Mouse (Mus musculus): Measurements from ENCODE around the gene BC048403. TPM values are rescaled to one million over a fixed set of nuclear protein-coding genes. Genes with fewer than 3 reads are reported as not detected.

The BC048403 gene
- total RNA-seq, 2 experiments from 2014 or later: 1.1 to 8.5 TPM

DNA sequence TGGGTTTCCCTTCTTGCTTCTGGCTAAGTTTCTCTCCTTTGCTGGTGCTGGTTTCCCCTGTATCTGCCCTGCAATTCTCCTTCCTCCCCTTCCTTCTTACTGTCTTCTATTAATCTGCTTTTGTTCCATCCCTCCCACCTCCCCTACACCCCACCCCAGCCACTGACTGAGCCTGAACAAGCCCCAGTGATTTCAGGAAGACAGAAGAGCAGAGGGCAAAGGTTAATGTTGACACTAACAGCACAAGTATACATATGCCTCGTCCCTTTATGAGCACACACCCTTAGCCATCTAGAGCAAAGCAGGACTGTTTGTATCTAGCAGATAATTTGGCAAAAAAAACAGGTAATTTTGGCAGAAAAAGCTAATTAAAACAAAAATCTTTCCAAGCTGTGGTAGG lies 16.1 kb downstream of the BC048403 start:
- no peak for ATAC-seq (ENCODE audit: poor library complexity, severe bottlenecking)

DNA sequence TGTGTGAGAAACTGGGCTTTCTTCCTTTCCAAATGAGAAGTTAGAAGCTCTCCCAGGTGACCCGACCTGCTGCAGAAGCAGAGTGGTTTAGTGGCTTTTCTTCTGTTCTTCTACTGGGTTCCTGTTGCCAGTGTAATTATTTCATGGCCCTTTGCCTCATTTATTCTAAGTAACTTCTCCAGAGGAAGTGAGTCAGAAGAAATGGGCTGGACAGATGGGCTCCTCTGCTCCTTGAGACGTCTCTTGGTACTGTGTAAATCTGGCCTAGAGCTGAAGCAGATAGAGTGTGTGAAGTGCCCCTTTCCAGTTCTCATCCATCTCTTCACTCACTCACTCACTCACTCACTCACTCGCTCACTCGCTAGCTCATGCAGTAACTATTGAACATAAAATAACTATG lies 16.9 kb downstream of the BC048403 start:
- ATAC-seq (ENCODE audit: poor library complexity, severe bottlenecking): peak; percentile 47; the same call in 1 of the 2 replicates

DNA sequence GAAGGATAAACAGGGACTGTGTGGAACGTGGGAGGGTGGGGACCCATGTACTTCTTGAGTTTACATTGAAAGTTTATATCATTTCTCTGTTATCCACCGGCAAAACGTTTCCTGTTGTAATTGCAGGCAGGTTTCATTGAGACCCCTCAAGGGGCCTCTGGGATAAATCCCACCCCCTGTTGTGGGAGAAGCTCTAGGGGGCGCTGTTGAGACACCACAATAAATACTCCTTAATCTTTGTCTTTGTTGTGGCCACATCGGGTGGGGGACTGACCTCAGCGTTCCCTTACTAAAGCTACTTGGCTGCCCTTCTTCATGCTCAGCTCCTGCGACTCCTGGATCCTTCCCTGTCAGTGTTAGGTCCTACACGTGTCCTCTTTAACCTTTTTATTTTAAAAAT lies 19.4 kb downstream of the BC048403 start:
- ATAC-seq (ENCODE audit: poor library complexity, severe bottlenecking): peak; percentile 45; the same call in 1 of the 2 replicates

DNA sequence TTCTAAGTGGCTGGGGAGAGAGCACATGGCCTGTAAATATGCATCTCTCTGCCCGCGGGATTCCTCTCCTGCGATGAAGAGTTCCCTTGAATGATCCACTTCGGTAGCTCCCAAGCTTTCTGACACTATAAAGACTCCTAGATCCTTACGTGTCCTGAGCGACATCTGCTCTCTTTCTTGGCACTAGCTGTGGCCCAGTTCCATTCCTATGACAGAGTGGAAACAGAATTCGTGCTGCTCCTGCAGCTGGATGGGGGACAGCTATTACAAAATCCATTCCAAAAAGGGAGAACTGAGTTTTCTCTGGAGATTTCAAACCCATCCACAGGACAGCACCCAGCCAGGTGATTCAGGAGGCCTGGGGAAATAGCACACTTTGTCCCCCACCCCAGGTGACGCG lies 22.4 kb downstream of the BC048403 start:
- no peak for ATAC-seq (ENCODE audit: poor library complexity, severe bottlenecking)

DNA sequence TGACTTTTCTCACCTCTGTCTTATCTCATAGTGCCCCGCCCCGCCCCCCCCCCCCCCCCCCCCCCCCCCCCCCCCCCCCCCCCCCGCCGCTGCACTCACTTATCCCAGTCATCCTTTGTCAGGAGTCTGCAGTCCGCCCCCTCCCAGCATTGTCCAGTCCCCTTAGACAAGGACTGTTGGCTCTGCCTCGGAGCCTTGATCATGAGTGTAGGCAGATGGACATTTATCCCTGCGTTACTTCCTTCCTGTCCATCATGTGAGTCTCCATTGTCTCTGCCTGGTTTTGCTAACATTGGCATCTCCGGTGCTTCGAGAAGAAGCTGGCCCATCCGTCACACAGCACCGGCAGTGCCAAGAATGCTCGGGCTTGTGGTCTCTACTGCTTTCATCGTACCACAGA lies 23.5 kb downstream of the BC048403 start:
- ATAC-seq (ENCODE audit: poor library complexity, severe bottlenecking): no peak

DNA sequence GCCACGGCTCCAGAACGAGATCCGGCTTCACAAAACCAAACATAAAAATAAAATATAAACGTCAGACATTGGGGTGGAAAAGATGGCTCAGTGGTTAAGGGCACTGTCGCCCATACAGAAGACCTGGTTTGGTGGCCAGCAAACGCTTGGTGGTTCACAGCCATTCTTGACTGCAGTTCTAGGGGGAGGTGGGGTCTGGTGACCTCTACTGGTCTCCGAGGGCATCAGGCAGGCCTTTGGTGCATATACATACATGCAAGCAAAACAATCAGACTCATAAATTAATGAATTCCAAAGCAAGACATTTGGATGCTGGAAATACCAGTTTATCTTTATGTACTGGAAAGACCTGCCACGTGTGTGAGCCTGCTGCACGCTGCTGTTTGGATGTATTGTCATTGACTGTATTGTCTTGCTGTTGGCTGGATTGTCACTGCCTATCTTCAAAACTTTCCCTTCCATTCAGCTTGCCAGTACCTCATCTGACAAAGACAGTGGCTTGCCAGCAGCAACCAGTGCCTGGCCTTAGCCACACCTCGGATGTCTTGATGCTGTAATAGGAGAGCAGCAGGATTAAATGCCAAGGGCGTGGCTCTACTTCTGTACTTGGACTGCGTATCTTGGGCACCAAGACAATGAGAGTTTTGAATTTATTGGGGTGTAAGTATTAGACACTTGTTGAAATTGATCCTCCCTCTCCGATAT lies 24.9 kb downstream of the BC048403 start:
- ATAC-seq (ENCODE audit: poor library complexity, severe bottlenecking): peak; percentile 82

DNA sequence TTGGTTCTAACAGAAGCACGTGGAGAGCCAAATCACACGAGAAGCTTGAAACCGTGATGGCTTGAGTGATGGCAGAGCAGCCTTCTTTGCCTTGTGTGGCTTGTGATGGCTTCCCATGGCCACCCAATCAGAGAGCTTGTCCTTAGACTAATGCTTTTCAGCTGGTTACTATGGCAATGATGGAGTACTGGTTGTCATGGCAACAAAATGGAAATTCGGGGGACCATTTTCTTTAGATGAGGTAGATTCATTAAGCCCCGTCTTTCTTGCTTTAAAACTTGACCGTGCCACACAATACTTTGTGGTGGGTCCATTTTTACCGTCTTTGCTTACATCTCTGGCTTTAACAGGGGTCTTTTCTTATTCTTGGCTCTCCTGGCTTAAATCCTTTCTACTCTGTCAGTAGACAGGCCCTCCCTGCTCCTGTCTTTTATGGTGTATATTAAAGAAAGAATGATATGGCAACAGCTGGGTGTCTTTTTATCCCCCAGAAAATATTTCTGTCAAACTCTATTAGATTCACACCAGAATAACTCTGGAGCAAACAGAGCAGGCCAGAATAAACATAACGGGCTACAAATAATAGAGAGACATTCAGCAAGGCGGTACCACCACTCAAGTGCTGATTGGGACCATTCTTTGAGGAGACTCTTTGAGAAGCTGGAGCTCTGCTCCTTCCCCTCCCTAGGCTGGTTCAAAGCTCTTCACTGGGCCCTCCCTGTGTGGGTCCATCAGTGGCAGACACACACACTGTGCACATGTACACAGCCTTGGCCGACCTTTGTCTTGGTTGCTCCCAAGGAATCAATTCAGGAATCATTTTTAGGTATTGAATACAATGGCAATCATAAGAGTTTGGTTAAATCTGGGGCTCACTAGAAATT lies 25.7 kb downstream of the BC048403 start:
- ATAC-seq (ENCODE audit: poor library complexity, severe bottlenecking): no peak

DNA sequence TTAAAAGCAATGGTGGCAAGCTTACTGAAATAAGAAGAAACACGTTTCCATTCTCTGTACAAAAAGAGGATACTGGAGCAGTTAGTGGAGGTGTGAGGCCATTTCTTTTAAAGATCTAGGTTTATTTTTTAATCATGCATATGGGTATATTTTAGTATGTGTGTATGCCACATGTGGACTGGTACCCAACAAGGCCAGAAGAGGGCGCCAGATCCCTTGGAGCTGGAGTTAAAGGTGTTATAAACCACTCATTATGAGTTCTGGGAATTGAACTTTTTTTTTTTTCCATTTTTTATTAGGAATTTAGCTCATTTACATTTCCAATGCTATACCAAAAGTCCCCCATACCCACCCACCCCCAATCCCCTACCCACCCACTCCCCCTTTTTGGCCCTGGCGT lies 27.6 kb downstream of the BC048403 start:
- ATAC-seq (ENCODE audit: poor library complexity, severe bottlenecking): peak; percentile 46; the same call in 1 of the 2 replicates

DNA sequence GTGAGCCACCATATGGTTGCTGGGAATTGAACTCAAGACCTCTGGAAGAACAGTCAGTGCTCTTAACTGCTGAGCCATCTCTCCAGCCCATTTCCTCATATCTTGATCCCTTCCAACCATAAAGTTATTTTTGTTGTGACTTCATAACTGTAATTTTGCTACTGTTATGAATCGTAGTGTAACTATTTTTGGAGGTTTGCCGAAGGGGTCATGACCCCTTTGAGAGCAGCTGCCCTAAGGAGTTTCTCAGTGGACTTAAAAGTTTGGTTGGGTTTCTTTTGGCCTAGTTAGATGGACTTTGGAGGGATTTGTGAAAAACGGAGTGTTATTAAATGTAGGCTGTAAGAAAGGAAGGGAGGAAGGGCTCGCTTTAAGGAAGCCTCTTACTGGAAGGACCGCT lies 30.0 kb downstream of the BC048403 start:
- no peak for ATAC-seq (ENCODE audit: poor library complexity, severe bottlenecking)

DNA sequence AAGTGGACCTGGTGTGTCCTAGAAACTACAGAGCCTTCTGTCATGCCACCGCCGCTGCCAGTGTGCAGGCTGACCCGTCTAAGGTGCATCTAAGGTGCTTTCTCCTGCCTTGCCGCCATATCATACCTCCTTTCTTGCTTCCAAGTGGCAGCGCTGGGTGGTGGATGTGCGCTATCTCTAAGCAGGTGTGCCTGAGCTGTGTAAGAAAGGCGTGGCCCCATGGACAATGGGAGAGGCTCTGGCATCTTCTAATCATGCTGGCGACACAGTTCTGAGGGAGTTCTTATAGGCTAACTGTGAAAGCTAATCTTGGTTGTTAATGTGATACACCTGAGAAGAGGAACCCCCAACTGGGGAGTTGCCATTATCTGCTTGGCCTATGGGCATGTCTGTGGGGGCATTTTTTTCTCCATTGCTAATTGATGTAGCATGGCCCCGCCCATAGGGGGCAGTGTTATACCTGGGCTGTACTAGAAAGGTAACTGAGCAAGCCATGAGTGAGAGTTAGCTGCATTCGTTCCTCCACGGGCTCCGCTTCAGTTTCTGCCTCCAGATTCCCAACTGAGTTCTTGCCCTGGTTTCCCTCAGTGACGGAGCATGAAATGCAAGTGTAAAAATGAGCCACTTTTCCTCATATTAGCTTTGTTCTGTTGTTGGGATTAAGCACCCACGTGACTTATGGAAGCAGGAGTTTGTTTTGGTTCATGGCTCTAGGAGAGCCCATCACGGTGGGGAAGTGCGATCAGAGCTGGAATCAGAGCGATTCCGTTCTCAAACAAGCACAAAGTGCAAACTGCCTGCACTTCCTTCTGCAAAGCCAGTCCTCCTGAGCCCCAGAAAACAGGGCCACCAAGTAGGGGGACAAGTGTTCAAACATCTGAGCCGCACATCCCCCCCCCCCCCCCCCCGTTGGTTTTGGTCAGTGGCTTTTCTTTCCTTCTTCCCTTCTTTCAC lies 31.2 kb downstream of the BC048403 start:
- peak; percentile 89 for ATAC-seq (ENCODE audit: poor library complexity, severe bottlenecking)

DNA sequence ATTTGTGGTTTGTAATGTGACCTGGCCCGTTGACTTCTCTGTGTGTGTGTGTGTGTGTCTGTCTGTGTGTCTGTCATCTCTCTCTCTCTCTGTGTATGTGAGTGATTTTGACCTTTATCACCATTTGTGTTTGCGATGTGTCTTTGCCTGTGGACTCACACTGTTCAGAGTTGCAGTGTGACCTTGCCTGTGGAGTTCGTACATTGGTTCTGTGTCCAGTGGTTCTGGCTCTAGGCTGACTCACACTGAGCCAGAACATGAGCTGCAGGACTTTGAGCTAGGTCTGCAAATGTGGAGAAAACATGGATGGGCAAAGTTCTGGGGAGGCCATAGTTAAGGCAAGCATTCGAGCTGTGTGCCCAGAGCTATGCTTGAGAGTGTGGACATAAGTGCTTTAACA lies 34.1 kb downstream of the BC048403 start:
- ATAC-seq (ENCODE audit: poor library complexity, severe bottlenecking): no peak

DNA sequence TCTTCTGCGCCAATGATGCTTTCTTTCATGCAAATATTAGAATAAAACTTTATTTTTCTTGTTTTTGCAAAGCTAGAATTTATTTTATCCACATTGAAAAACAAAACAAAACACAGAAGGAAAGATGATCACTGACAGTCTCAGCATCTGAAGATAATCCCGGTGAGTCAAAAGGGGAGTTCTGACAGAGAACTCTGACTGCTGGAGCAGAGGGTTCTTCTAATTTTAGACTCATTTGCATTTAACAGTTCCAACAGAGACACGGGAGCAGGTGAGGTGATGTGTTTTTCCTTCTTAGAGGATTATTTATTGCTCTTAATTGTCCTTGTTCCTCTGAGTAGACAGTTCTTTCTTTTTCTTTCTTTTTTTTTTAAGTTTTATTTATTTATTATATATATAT lies 36.3 kb downstream of the BC048403 start:
- no peak for ATAC-seq (ENCODE audit: poor library complexity, severe bottlenecking)

DNA sequence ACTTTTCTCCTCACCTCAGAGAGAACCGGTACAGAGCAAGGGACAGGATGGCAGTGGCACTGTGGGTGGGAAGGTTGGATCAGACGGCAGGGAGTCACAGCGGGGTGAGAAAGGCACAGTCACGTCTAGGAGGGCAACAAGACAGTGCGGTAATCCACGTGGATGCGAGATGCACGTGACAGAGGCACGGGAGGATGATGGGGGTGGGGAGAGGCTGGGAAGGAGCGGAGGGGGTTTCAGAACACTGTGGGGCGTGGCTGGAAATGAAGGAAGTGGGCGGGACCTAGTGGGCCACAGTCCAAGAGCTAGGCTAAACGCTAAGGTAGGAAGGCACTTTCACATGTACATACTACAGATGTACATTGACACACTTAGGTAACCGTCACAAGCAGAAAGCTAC lies 41.4 kb downstream of the BC048403 start:
- ATAC-seq (ENCODE audit: poor library complexity, severe bottlenecking): peak; percentile 78

DNA sequence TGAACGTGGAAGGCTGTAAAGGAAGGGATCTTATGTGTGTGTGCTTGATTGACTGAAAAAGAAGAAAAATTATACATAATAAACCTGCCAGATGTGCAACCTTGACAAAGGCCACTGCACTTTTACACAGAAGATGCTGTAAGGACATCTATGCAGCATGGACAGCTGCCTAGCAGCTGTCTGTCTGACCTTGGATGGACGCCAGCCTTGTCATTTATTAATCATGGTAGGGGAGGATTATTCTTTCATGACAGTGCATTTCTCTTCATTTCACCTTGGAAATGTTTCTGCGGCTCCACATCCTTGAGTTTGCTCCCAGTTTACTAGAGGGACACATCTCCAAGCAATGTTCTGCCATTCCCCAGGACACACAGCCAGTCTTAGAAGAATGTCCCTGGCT lies 48.8 kb downstream of the BC048403 start:
- no peak for ATAC-seq (ENCODE audit: poor library complexity, severe bottlenecking)

DNA sequence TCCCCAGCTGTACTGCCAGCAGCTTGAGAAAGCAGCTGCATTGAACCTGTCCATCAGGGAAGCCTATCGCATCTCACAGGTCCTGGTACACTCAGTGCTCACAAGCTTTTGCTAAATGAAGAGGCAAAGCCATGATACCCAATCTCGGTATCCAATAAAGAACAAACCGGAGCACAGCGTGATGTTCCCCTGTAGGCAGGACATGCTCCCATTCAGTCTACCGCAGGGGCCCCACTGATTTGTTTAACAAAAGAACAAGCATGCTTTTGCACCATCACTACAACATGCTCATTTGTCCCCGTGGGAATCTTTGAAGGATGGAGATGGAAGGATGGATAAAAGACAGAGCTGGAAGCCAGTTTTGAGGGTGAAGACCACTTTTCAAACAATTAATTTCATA lies 50.3 kb downstream of the BC048403 start:
- no peak for ATAC-seq (ENCODE audit: poor library complexity, severe bottlenecking)

DNA sequence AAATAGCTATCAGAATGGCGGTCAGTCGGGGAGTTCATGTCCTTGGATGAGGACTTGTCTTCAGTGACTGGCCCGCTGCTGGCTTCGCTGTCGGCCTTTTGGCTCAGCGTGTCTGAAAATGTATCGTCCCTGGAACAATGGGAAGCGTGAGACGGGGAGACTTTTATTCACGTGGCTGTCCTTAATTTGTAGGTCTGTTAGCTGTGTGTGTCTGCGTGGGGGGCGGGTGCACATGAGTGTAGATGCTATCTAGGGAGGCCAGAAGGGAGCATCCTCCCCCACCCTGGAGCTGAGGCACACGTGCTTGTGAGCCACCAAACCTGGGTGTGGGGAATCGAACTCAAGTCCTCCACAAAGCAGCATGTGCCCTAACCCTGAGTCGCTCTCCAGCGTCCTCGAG lies 52.9 kb downstream of the BC048403 start:
- ATAC-seq (ENCODE audit: poor library complexity, severe bottlenecking): no peak

DNA sequence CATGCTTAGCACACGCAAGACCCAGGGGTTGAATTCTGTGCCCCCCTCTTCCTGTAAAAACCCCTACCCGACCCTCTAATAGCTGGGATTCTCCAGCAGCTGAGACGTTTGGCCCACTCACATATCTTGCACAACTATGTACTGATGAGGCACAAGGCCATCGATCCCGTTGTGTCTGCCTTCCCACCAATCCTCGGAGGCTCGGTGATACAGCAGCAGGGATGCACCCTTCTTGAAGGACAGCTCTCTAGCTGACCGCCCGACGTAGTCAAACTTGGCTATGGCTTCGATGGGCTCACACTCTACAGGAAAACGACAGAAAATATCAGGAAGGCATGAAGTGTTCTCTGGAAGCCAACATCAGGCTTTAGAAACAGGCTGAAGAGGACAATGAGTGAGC lies 54.7 kb downstream of the BC048403 start:
- ATAC-seq (ENCODE audit: poor library complexity, severe bottlenecking): no peak

DNA sequence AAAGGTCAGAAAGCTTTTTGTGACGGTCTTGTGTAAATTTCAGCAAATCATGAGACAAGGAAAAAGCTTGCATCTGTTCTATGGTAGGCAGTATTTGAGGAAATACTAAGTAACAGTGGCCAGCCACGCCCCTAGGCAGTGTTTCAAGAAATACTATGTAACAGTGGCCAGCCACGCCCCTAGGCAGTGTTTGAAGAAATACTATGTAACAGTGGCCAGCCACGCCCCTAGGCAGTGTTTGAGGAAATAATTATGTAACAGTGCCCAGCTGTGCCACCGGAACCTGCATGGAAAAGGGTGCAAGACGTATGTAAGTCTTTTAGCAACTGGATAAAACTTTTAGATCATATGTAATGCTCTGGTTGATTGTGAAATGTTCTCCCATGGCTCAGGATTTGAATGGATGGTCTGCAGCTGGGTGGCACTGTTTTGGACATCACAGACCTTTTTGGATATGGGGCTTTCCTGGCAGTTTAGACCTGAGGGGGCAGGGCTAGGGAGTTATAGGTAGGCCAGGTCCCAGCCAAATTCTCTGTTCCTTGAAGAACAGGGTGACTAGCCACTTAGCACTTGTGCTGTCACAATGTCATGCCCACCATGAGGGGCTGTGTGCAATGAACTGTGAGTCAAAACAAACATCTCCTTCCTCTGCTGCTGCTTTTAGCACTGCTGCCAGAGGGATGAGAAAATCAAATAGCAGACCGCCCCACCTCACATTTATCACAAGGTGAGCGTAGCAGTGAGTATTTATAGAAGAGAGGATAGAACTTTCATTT lies 56.5 kb downstream of the BC048403 start:
- ATAC-seq (ENCODE audit: poor library complexity, severe bottlenecking): peak; percentile 94

DNA sequence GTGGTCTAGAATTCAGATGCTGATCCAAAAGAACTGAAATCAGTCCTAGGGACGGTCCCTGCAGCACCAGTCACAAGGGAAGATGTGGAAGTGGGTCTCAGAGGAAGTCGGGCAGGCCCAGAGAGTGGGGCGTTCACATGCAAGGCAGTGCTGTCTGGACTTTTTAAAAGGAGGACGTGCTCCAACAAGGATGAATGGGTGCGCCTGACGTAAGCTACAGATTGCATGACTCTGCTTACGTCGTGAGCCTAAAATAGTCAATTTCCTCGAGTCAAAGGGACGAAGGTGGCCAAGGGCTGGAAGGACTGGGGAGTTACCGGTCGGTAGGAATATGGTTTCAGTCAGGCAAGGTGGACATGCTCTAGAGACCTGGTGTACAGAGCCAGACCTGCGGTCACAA lies 60.3 kb downstream of the BC048403 start:
- no peak for ATAC-seq (ENCODE audit: poor library complexity, severe bottlenecking)
